In genomic region chr1:86523776-86524618, GRCm38 (mm10) we compare ENCODE assay signal across 8 mouse cellular contexts. TPM values are rescaled to one million over a fixed set of nuclear protein-coding genes. Genes with fewer than 3 reads are reported as not detected.
DNase-seq lines count a peak whose midpoint lies in the region; ATAC-seq lines count a peak whose summit lies in the region.

No protein-coding gene starts in this region.

- peak overlapping the region; percentile 66 for H3K9ac ChIP-seq in heart, embryonic 14.5 days (ENCODE audit: low read length)
- H3K9ac ChIP-seq in forebrain, embryonic 16.5 days (replicated peaks; ENCODE audit: low read depth, low read length) = peak overlapping the region; percentile 78

- H3K4me1 ChIP-seq in heart, embryonic 14.5 days (ENCODE audit: control insufficient read depth in 2 of 2, insufficient read depth in 2 of 2, low read length in 2 of 2) = peaks cover 16 to 18% of the 10 kb centered on the region in 2 experiments; a peak in 3 of 4 replicates
- peaks cover 12% of the 10 kb centered on the region for H3K4me1 ChIP-seq in forebrain, embryonic 16.5 days (replicated peaks; ENCODE audit: control insufficient read depth, insufficient read depth, low read length)

- H3K27ac ChIP-seq in heart, embryonic 14.5 days (replicated peaks in 1 of 2; ENCODE audit: control insufficient read depth in 1 of 2, insufficient read depth in 1 of 2, low read depth in 2 of 2, low read length in 2 of 2) = peak overlapping the region; percentile 70 to 82; a peak in 3 of 4 replicates
- H3K27ac ChIP-seq in forebrain, embryonic 16.5 days (ENCODE audit: low read length) = peak overlapping the region; percentile 100

- peak overlapping the region; percentile 87 for H3K4me2 ChIP-seq in heart, embryonic 14.5 days (ENCODE audit: low read length)
- peak overlapping the region; percentile 76 for H3K4me2 ChIP-seq in forebrain, embryonic 16.5 days (ENCODE audit: low read length)

- H3K4me3 ChIP-seq in heart, embryonic 14.5 days (ENCODE audit: control insufficient read depth in 1 of 2, insufficient read depth in 1 of 2, low read depth in 1 of 2, low read length in 2 of 2) = no peak overlapping the region
- no peak overlapping the region for H3K4me3 ChIP-seq in forebrain, embryonic 16.5 days (replicated peaks; ENCODE audit: low read length)

- no peaks in the 10 kb centered on the region for H3K9me3 ChIP-seq in heart, embryonic 14.5 days (ENCODE audit: control insufficient read depth, low read length)
- no peaks in the 10 kb centered on the region for H3K9me3 ChIP-seq in forebrain, embryonic 16.5 days (ENCODE audit: control insufficient read depth, low read length)

- DNase-seq in heart, postnatal 4 days = no peak
- DNase-seq in MEL-GATA-1-ER (ENCODE audit: extremely low read depth, low read depth) (peak; percentile 98), MN1 (ENCODE audit: low spot score) (no peak)
- no peak for DNase-seq in left cerebral cortex, adult 18-20 months (ENCODE audit: low spot score in 2 of 2)

- ATAC-seq in heart, embryonic 14.5 days (ENCODE audit: insufficient number of reproducible peaks, insufficient read depth, low FRiP score, low read depth) = no peak
- no peak for ATAC-seq in forebrain, embryonic 16.5 days
- ATAC-seq in megakaryocyte progenitor cell, adult 5-6 weeks (replicated peaks; ENCODE audit: poor library complexity) = peak; percentile 5
- ATAC-seq in erythroid progenitor cell, adult 5-6 weeks (replicated peaks; ENCODE audit: low FRiP score, poor library complexity, severe bottlenecking) = no peak

- H3K36me3 ChIP-seq in heart, embryonic 14.5 days (ENCODE audit: control insufficient read depth, insufficient read depth, low read length) = peaks cover 4% of the 10 kb centered on the region
- H3K36me3 ChIP-seq in forebrain, embryonic 16.5 days (ENCODE audit: control insufficient read depth, insufficient read depth) = no peaks in the 10 kb centered on the region

- no peaks in the 10 kb centered on the region for H3K27me3 ChIP-seq in heart, embryonic 14.5 days (ENCODE audit: control insufficient read depth, insufficient read depth, low read length)
- no peaks in the 10 kb centered on the region for H3K27me3 ChIP-seq in forebrain, embryonic 16.5 days (replicated peaks; ENCODE audit: control insufficient read depth, insufficient read depth, low read length)

- WGBS in heart, embryonic 14.5 days = 83% methylated on average over 8 of the region's 8 CpGs
- WGBS in forebrain, embryonic 16.5 days = 92% methylated on average over 8 of the region's 8 CpGs

RNA-seq across cellular contexts. Expression of gene Ptma, which starts 2.5 kb away (rescaled TPM):
- 788 and 789 TPM in 2 replicates for polyA plus RNA-seq in heart, embryonic 14.5 days (2014; fragmentation: Nextera tagmentation; extraction: Ambion mirVana)
- total RNA-seq in heart, postnatal 4 days (2021) = 100 to 1,000 TPM; 724 to 726 TPM
- 1,987 and 2,275 TPM in 2 replicates for polyA plus RNA-seq in forebrain, embryonic 16.5 days (2015; fragmentation: Nextera tagmentation; extraction: Ambion mirVana)
- 6,310 and 6,455 TPM in 2 replicates for total RNA-seq in megakaryocyte progenitor cell, adult 5-6 weeks (2015)
- 6,827 and 7,265 TPM in 2 replicates for total RNA-seq in megakaryocyte progenitor cell, adult 5-6 weeks (2017)
- total RNA-seq in erythroid progenitor cell, adult 5-6 weeks (2015; ENCODE audit: low replicate concordance) = 1,278 and 1,332 TPM in 2 replicates
- total RNA-seq in erythroid progenitor cell, adult 5-6 weeks (2017; ENCODE audit: low replicate concordance) = 1,012 and 1,167 TPM in 2 replicates
- total RNA-seq in left cerebral cortex, adult 18-20 months (2021) = 100 to 1,000 TPM; 356 to 357 TPM

RNA-seq across cellular contexts. Expression of gene Pde6d, which starts 58.4 kb away (rescaled TPM):
- polyA plus RNA-seq in heart, embryonic 14.5 days (2014; fragmentation: Nextera tagmentation; extraction: Ambion mirVana) = 63.5 and 67.9 TPM in 2 replicates
- total RNA-seq in heart, postnatal 4 days (2021) = 10 to 100 TPM; 39.4 to 40.5 TPM
- 88.7 and 90.1 TPM in 2 replicates for polyA plus RNA-seq in forebrain, embryonic 16.5 days (2015; fragmentation: Nextera tagmentation; extraction: Ambion mirVana)
- 60.3 and 71.2 TPM in 2 replicates for total RNA-seq in megakaryocyte progenitor cell, adult 5-6 weeks (2015)
- total RNA-seq in megakaryocyte progenitor cell, adult 5-6 weeks (2017) = 17.9 and 23.6 TPM in 2 replicates
- 23.4 and 26.8 TPM in 2 replicates for total RNA-seq in erythroid progenitor cell, adult 5-6 weeks (2015; ENCODE audit: low replicate concordance)
- total RNA-seq in erythroid progenitor cell, adult 5-6 weeks (2017; ENCODE audit: low replicate concordance) = 4.3 and 13.6 TPM in 2 replicates
- 10 to 100 TPM; 50.6 to 51.6 TPM for total RNA-seq in left cerebral cortex, adult 18-20 months (2021)

RNA-seq across cellular contexts. Expression of gene Cops7b, which starts 58.7 kb away (rescaled TPM):
- 20.7 and 20.9 TPM in 2 replicates for polyA plus RNA-seq in heart, embryonic 14.5 days (2014; fragmentation: Nextera tagmentation; extraction: Ambion mirVana)
- total RNA-seq in heart, postnatal 4 days (2021) = 10 to 100 TPM; 13.6 to 14.0 TPM
- 59.7 and 64.6 TPM in 2 replicates for polyA plus RNA-seq in forebrain, embryonic 16.5 days (2015; fragmentation: Nextera tagmentation; extraction: Ambion mirVana)
- total RNA-seq in megakaryocyte progenitor cell, adult 5-6 weeks (2015) = 9.3 and 13.2 TPM in 2 replicates
- 19.5 and 22.7 TPM in 2 replicates for total RNA-seq in megakaryocyte progenitor cell, adult 5-6 weeks (2017)
- 1.7 and 10.5 TPM in 2 replicates for total RNA-seq in erythroid progenitor cell, adult 5-6 weeks (2015; ENCODE audit: low replicate concordance)
- total RNA-seq in erythroid progenitor cell, adult 5-6 weeks (2017; ENCODE audit: low replicate concordance) = 4.9 and 5.5 TPM in 2 replicates
- total RNA-seq in left cerebral cortex, adult 18-20 months (2021) = 10 to 100 TPM; 24.1 to 24.2 TPM

Comparison
In these comparisons a context has a peak if more than half of its experiments do, and no peak if none do; other contexts are left out.
1. RNA of gene Ptma, which starts 2.5 kb away (total RNA-seq): 6,310 to 7,265 TPM in megakaryocyte progenitor cell, adult 5-6 weeks; 1,012 to 1,332 TPM in erythroid progenitor cell, adult 5-6 weeks, 724 to 726 TPM in heart, postnatal 4 days and 356 to 357 TPM in left cerebral cortex, adult 18-20 months; every median in the first group is over 4 times any median in the second.